Mouse (Mus musculus): ENCODE data around the gene Mtmr3.
A peak's percentile ranks its signal among the peaks of the same experiment; 100 is the strongest.

Gene Mtmr3

GRCm38 (mm10) chr11:4506486-4506885 lies 88.2 kb downstream of the Mtmr3 start:
- no peak for DNase-seq

- no peak for DNase-seq
These were observed 92.5 kb downstream of the Mtmr3 start for GRCm38 (mm10) chr11:4502206-4502605.

GRCm38 (mm10) chr11:4500826-4501225 lies 93.8 kb downstream of the Mtmr3 start:
- DNase-seq, result no peak

GRCm38 (mm10) chr11:4500261-4500660 lies 94.4 kb downstream of the Mtmr3 start:
- DNase-seq, result no peak

GRCm38 (mm10) chr11:4499456-4499855 lies 95.2 kb downstream of the Mtmr3 start:
- DNase-seq, result no peak

GRCm38 (mm10) chr11:4498774-4499173 lies 95.9 kb downstream of the Mtmr3 start:
- DNase-seq, result no peak

GRCm38 (mm10) chr11:4497501-4498118 lies 97.1 kb downstream of the Mtmr3 start:
- DNase-seq, result no peak

GRCm38 (mm10) chr11:4495021-4495540 lies 99.6 kb downstream of the Mtmr3 start:
- DNase-seq, result no peak

GRCm38 (mm10) chr11:4489207-4489606 lies 105.5 kb downstream of the Mtmr3 start:
- DNase-seq, result no peak

- no peak for DNase-seq
These were observed 105.9 kb downstream of the Mtmr3 start for GRCm38 (mm10) chr11:4488798-4489197.

GRCm38 (mm10) chr11:4488367-4488766 lies 106.3 kb downstream of the Mtmr3 start:
- no peak for DNase-seq

GRCm38 (mm10) chr11:4487401-4487965 lies 107.2 kb downstream of the Mtmr3 start:
- DNase-seq, result no peak

GRCm38 (mm10) chr11:4484541-4484940 lies 110.1 kb downstream of the Mtmr3 start:
- no peak for DNase-seq

- DNase-seq, result no peak
These were observed 112.0 kb downstream of the Mtmr3 start for GRCm38 (mm10) chr11:4482641-4483040.

- no peak for DNase-seq
These were observed 118.4 kb downstream of the Mtmr3 start for GRCm38 (mm10) chr11:4476184-4476697.

- no peak for DNase-seq
These were observed 122.0 kb downstream of the Mtmr3 start for GRCm38 (mm10) chr11:4472464-4473179.

- DNase-seq, result no peak
These were observed 122.9 kb downstream of the Mtmr3 start for GRCm38 (mm10) chr11:4471734-4472133.

- DNase-seq, result no peak
These were observed 123.4 kb downstream of the Mtmr3 start for GRCm38 (mm10) chr11:4471251-4471650.

- DNase-seq, result no peak
These were observed 125.6 kb downstream of the Mtmr3 start for GRCm38 (mm10) chr11:4469091-4469490.

GRCm38 (mm10) chr11:4467436-4467835 lies 127.2 kb downstream of the Mtmr3 start:
- no peak for DNase-seq

- no peak for DNase-seq
These were observed 128.5 kb downstream of the Mtmr3 start for GRCm38 (mm10) chr11:4466191-4466590.

- no peak for DNase-seq
These were observed 130.0 kb downstream of the Mtmr3 start for GRCm38 (mm10) chr11:4464616-4465015.

GRCm38 (mm10) chr11:4464186-4464585 lies 130.5 kb downstream of the Mtmr3 start:
- DNase-seq, result no peak

- DNase-seq, result peak; percentile 14
These were observed 131.8 kb downstream of the Mtmr3 start for GRCm38 (mm10) chr11:4462868-4463267.
